Mouse (Mus musculus): ENCODE measurements at regions not wholly inside any gene's neighbourhood (a gene's known extent, or its start where the extent isn't known, plus 50 kb on each side); places are given as distances from the start of the nearest gene placed in this dataset.

- no peaks in the 10 kb centered on the region for H3K36me3 ChIP-seq (replicated peaks; ENCODE audit: control insufficient read depth, insufficient read depth)
- ATAC-seq (ENCODE audit: low FRiP score), result no peak
- no peaks in the 10 kb centered on the region for H3K9me3 ChIP-seq (ENCODE audit: control insufficient read depth, low read length)
- H3K27me3 ChIP-seq (ENCODE audit: control insufficient read depth, insufficient read depth, low read length), result no peaks in the 10 kb centered on the region
- H3K27ac ChIP-seq, result no peak overlapping the region
- no peak overlapping the region for H3K4me3 ChIP-seq (replicated peaks; ENCODE audit: low read length)
- H3K9ac ChIP-seq, result no peak overlapping the region
- DNase-seq (ENCODE audit: low spot score), result no peak
- WGBS, result 56% methylated on average over 1 of the region's 1 CpGs
- 0 out of 2 replicates have a peak, but pooled peaks cover 13% of the 10 kb centered on the region for H3K4me1 ChIP-seq (replicated peaks; ENCODE audit: control insufficient read depth, insufficient read depth, low read length)
- H3K4me2 ChIP-seq (replicated peaks), result no peak overlapping the region
Observed at GRCm38 (mm10) chr10:67644280-67644679, 95.5 kb upstream of the Ado start.

DNA sequence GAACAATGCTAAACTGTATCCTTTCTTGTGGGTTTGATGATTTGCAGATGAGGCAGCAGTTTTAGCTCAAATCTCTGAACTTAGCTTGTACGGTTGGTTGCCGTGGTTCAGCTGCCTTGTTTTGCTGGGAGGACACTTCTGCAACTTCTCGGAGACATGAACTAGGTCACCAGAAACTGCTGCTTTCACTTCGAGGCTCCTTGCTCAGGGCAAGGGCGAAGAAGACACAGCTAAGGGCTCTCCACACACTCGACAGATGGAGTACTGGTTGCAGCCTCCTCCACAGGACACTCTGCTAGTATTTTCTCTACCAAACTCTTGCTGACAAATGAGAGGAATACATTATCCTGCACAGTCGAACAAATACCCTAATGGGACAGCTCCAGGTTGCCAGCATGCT lies 94.9 kb upstream of the Ado start:
- Histone ChIP-seq H3K9ac (no peak overlapping the region), H3K4me1 (replicated peaks; ENCODE audit: control insufficient read depth, insufficient read depth, low read length) (0 out of 2 replicates have a peak, but pooled peaks cover 13% of the 10 kb centered on the region), H3K27ac (no peak overlapping the region), H3K4me3 (replicated peaks; ENCODE audit: low read length) (no peak overlapping the region), H3K36me3 (replicated peaks; ENCODE audit: control insufficient read depth, insufficient read depth) (no peaks in the 10 kb centered on the region), H3K27me3 (ENCODE audit: control insufficient read depth, insufficient read depth, low read length) (no peaks in the 10 kb centered on the region), H3K4me2 (replicated peaks) (no peak overlapping the region), H3K9me3 (ENCODE audit: control insufficient read depth, low read length) (no peaks in the 10 kb centered on the region)
- DNase-seq (ENCODE audit: low spot score) (no peak), ATAC-seq (ENCODE audit: low FRiP score) (no peak)
- 51% methylated on average over 7 of the region's 7 CpGs for WGBS

DNA sequence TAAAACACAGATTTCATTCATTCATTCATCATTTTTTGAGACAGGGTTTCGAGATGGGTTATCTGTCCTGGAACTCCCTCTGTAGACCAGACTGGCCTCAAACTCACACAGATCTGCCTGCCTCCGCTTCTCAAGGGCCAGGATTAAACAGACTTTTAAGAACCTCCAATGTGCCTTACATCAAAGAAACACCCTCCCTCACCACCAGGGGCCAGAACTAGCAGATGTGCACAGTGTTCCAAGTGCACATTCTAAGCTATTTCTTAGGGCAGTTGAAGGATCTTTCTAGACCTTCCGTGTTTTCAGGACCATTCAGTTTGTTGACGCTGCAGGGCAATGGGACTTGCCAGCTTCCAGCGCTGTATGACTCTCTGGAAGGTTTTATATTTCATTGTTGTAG lies 88.6 kb upstream of the Ado start:
- Histone ChIP-seq H3K27me3 (ENCODE audit: control insufficient read depth, insufficient read depth, low read length) (no peaks in the 10 kb centered on the region), H3K27ac (no peak overlapping the region), H3K9ac (no peak overlapping the region), H3K36me3 (replicated peaks; ENCODE audit: control insufficient read depth, insufficient read depth) (no peaks in the 10 kb centered on the region), H3K9me3 (ENCODE audit: control insufficient read depth, low read length) (no peaks in the 10 kb centered on the region), H3K4me1 (replicated peaks; ENCODE audit: control insufficient read depth, insufficient read depth, low read length) (no peaks in the 10 kb centered on the region; the same call in 1 of the 2 replicates), H3K4me3 (replicated peaks; ENCODE audit: low read length) (no peak overlapping the region), H3K4me2 (replicated peaks) (no peak overlapping the region)
- 75% methylated on average over 5 of the region's 5 CpGs for WGBS
- DNase-seq (ENCODE audit: low spot score) (no peak), ATAC-seq (ENCODE audit: low FRiP score) (no peak)

GRCm38 (mm10) chr10:67636569-67636968 lies 87.8 kb upstream of the Ado start:
- H3K27ac ChIP-seq, result no peak overlapping the region
- no peaks in the 10 kb centered on the region for H3K36me3 ChIP-seq (replicated peaks; ENCODE audit: control insufficient read depth, insufficient read depth)
- no peak overlapping the region for H3K9ac ChIP-seq
- DNase-seq (ENCODE audit: low spot score) (no peak), ATAC-seq (ENCODE audit: low FRiP score) (no peak)
- 5% methylated on average over 13 of the region's 13 CpGs for WGBS
- H3K9me3 ChIP-seq (ENCODE audit: control insufficient read depth, low read length), result no peaks in the 10 kb centered on the region
- peak overlapping the region; percentile 30 for H3K4me2 ChIP-seq (replicated peaks)
- H3K4me3 ChIP-seq (replicated peaks; ENCODE audit: low read length), result no peak overlapping the region
- H3K27me3 ChIP-seq (ENCODE audit: control insufficient read depth, insufficient read depth, low read length), result no peaks in the 10 kb centered on the region
- no peaks in the 10 kb centered on the region; the same call in 1 of the 2 replicates for H3K4me1 ChIP-seq (replicated peaks; ENCODE audit: control insufficient read depth, insufficient read depth, low read length)

DNA sequence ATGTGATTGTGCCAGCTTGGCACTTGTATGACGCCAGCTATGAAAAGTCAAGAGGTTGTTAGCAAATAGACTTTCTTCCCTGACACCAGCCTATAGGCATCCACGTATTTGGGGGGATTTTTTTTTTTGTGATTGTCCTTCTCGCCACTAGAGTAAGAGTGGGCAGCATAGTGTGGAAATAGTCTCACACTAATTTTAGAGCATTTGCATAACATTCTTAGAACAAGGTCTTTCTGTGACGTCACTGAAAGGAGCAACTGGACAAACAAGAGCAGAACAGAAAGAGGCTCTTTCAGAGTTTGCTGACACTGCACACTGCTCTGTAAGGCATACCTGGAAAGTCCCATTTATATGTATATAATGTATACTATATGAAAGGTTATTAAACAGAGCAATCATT lies 86.0 kb upstream of the Ado start:
- DNase-seq (ENCODE audit: low spot score), result no peak
- 71% methylated on average over 4 of the region's 4 CpGs for WGBS
- no peaks in the 10 kb centered on the region for H3K27me3 ChIP-seq (ENCODE audit: control insufficient read depth, insufficient read depth, low read length)

GRCm38 (mm10) chr10:67633063-67633462 lies 84.3 kb upstream of the Ado start:
- Histone ChIP-seq H3K9ac (no peak overlapping the region), H3K4me1 (replicated peaks; ENCODE audit: control insufficient read depth, insufficient read depth, low read length) (no peaks in the 10 kb centered on the region; the same call in 1 of the 2 replicates), H3K36me3 (replicated peaks; ENCODE audit: control insufficient read depth, insufficient read depth) (no peaks in the 10 kb centered on the region), H3K4me3 (replicated peaks; ENCODE audit: low read length) (no peak overlapping the region), H3K4me2 (replicated peaks) (no peak overlapping the region), H3K9me3 (ENCODE audit: control insufficient read depth, low read length) (no peaks in the 10 kb centered on the region), H3K27me3 (ENCODE audit: control insufficient read depth, insufficient read depth, low read length) (no peaks in the 10 kb centered on the region), H3K27ac (no peak overlapping the region)
- DNase-seq (ENCODE audit: low spot score) (no peak), ATAC-seq (ENCODE audit: low FRiP score) (no peak)
- WGBS, result 95% methylated on average over 7 of the region's 7 CpGs

More for the DNA sequence above, 86.0 kb upstream of the Ado start:
- Histone ChIP-seq H3K36me3 (replicated peaks; ENCODE audit: control insufficient read depth, insufficient read depth) (no peaks in the 10 kb centered on the region), H3K9ac (no peak overlapping the region), H3K4me3 (replicated peaks; ENCODE audit: low read length) (no peak overlapping the region), H3K4me1 (replicated peaks; ENCODE audit: control insufficient read depth, insufficient read depth, low read length) (no peaks in the 10 kb centered on the region; the same call in 1 of the 2 replicates), H3K4me2 (replicated peaks) (no peak overlapping the region), H3K9me3 (ENCODE audit: control insufficient read depth, low read length) (no peaks in the 10 kb centered on the region), H3K27ac (no peak overlapping the region)
- no peak for ATAC-seq (ENCODE audit: low FRiP score)

GRCm38 (mm10) chr10:67623338-67623737 lies 74.6 kb upstream of the Ado start:
- Histone ChIP-seq H3K27me3 (ENCODE audit: control insufficient read depth, insufficient read depth, low read length) (no peaks in the 10 kb centered on the region), H3K27ac (no peak overlapping the region), H3K9me3 (ENCODE audit: control insufficient read depth, low read length) (no peaks in the 10 kb centered on the region), H3K4me3 (replicated peaks; ENCODE audit: low read length) (no peak overlapping the region), H3K9ac (no peak overlapping the region), H3K4me1 (replicated peaks; ENCODE audit: control insufficient read depth, insufficient read depth, low read length) (no peaks in the 10 kb centered on the region; the same call in 1 of the 2 replicates), H3K4me2 (replicated peaks) (no peak overlapping the region), H3K36me3 (replicated peaks; ENCODE audit: control insufficient read depth, insufficient read depth) (no peaks in the 10 kb centered on the region)
- ATAC-seq (ENCODE audit: low FRiP score) (no peak), DNase-seq (ENCODE audit: low spot score) (no peak)
- 84% methylated on average over 12 of the region's 12 CpGs for WGBS

- H3K9me3 ChIP-seq (ENCODE audit: control insufficient read depth, low read length), result no peaks in the 10 kb centered on the region
- no peak overlapping the region for H3K4me3 ChIP-seq (replicated peaks; ENCODE audit: low read length)
- no peaks in the 10 kb centered on the region for H3K36me3 ChIP-seq (replicated peaks; ENCODE audit: control insufficient read depth, insufficient read depth)
- no peak for ATAC-seq (ENCODE audit: low FRiP score)
- H3K27ac ChIP-seq, result no peak overlapping the region
- H3K4me1 ChIP-seq (replicated peaks; ENCODE audit: control insufficient read depth, insufficient read depth, low read length), result no peaks in the 10 kb centered on the region; the same call in 1 of the 2 replicates
- H3K9ac ChIP-seq, result no peak overlapping the region
- 87% methylated on average over 8 of the region's 8 CpGs for WGBS
- H3K4me2 ChIP-seq (replicated peaks), result no peak overlapping the region
- no peak for DNase-seq (ENCODE audit: low spot score)
- H3K27me3 ChIP-seq (ENCODE audit: control insufficient read depth, insufficient read depth, low read length), result no peaks in the 10 kb centered on the region
Observed at GRCm38 (mm10) chr10:67620018-67620417, 71.3 kb upstream of the Ado start.

DNA sequence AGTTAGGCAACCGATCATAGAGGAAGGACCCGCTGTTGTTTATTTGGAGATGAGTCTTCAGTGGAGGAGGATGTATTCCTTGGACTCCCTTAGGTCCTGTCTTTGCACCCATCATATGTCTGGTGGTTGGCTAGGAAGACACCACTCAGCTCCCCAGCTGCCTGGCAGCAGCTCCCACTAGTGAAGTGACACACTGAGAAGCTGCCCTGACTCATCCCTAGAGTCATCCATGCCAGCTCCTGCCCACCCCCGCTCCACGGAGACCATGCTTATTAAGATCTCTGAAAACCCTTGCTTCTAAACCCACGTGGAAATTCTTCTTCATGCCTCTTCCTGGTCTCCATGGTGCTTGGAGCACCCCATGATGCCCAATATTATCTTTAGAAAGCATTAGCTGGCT lies 69.4 kb upstream of the Ado start:
- Histone ChIP-seq H3K4me2 (replicated peaks) (no peak overlapping the region), H3K36me3 (replicated peaks; ENCODE audit: control insufficient read depth, insufficient read depth) (no peaks in the 10 kb centered on the region), H3K4me3 (replicated peaks; ENCODE audit: low read length) (no peak overlapping the region), H3K27ac (no peak overlapping the region), H3K9me3 (ENCODE audit: control insufficient read depth, low read length) (no peaks in the 10 kb centered on the region), H3K4me1 (replicated peaks; ENCODE audit: control insufficient read depth, insufficient read depth, low read length) (no peaks in the 10 kb centered on the region; the same call in 1 of the 2 replicates), H3K27me3 (ENCODE audit: control insufficient read depth, insufficient read depth, low read length) (no peaks in the 10 kb centered on the region), H3K9ac (no peak overlapping the region)
- DNase-seq (ENCODE audit: low spot score) (no peak), ATAC-seq (ENCODE audit: low FRiP score) (no peak)
- 87% methylated on average over 5 of the region's 5 CpGs for WGBS

DNA sequence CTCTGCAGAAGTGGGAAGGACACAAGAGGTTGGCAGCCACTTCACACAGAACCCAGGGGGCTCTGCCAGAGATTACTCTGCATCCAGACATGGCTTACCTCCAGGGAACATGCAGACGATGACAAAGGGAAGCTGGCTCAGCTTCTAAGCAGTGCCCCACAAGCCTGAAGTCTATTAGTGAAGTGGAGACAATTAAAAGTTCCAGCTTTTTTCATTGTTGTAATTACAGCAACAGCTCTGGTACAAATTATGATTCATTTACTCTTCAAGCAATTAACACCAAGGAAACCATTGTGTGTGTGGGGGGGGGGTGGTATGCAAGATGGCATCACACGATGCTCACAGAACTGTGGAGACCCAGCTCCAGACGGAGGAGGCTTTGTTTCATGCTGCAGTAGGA lies 66.3 kb upstream of the Ado start:
- no peak overlapping the region for H3K9ac ChIP-seq
- no peak overlapping the region for H3K4me3 ChIP-seq (replicated peaks; ENCODE audit: low read length)
- ATAC-seq (ENCODE audit: low FRiP score), result no peak
- H3K27ac ChIP-seq, result no peak overlapping the region
- no peaks in the 10 kb centered on the region for H3K4me1 ChIP-seq (replicated peaks; ENCODE audit: control insufficient read depth, insufficient read depth, low read length)
- DNase-seq (ENCODE audit: low spot score), result no peak
- 65% methylated on average over 3 of the region's 3 CpGs for WGBS
- no peak overlapping the region for H3K4me2 ChIP-seq (replicated peaks)
- no peaks in the 10 kb centered on the region for H3K9me3 ChIP-seq (ENCODE audit: control insufficient read depth, low read length)
- H3K36me3 ChIP-seq (replicated peaks; ENCODE audit: control insufficient read depth, insufficient read depth), result no peaks in the 10 kb centered on the region
- H3K27me3 ChIP-seq (ENCODE audit: control insufficient read depth, insufficient read depth, low read length), result no peaks in the 10 kb centered on the region
